Mouse (Mus musculus) forebrain, embryonic 12.5 days (tissue): Measurements from ENCODE around the gene Crb3. TPM values are rescaled to one million over a fixed set of nuclear protein-coding genes. Genes with fewer than 3 reads are reported as not detected.

Experiments
- ATAC-seq: fragments of 200-750 bp; cut with Nextera tagmentation; 2 replicates; pipeline ENCODE4 v1.8.0; 2017; ENCODE audit warnings: moderate TSS enrichment; ENCODE audit not compliant: low FRiP score
- H3K27ac ChIP-seq: fragments of 300-500 bp; sonication (generic); 2 replicates; pipeline ENCODE4 v1.5.1; 2016; ENCODE audit warnings: mild to moderate bottlenecking
- H3K27me3 ChIP-seq: fragments of 300-500 bp; sonication (generic); 2 replicates; pipeline ENCODE4 v1.6.1; 2016; ENCODE audit warnings: mild to moderate bottlenecking
- H3K36me3 ChIP-seq: fragments of 300-500 bp; sonication (generic); replicated peaks from 2 replicates; pipeline ENCODE4 v1.6.1; 2016; ENCODE audit warnings: mild to moderate bottlenecking
- H3K4me1 ChIP-seq: fragments of 300-500 bp; sonication (generic); 2 replicates; pipeline ENCODE4 v1.6.1; 2016
- H3K4me2 ChIP-seq: fragments of 300-500 bp; sonication (generic); 2 replicates; pipeline ENCODE4 v1.6.1; 2016; ENCODE audit warnings: mild to moderate bottlenecking, moderate library complexity
- H3K4me3 ChIP-seq: fragments of 300-500 bp; sonication (generic); replicated peaks from 2 replicates; pipeline ENCODE4 v1.5.1; 2016; ENCODE audit warnings: mild to moderate bottlenecking
- H3K9ac ChIP-seq: fragments of 300-500 bp; sonication (generic); 2 replicates; pipeline ENCODE4 v1.6.1; 2016; ENCODE audit warnings: mild to moderate bottlenecking
- H3K9me3 ChIP-seq: fragments of 300-500 bp; sonication (generic); 2 replicates; pipeline ENCODE4 v1.6.1; 2016
- WGBS: fragments of 180-500 bp; shearing (Covaris S2); methylation state at CpG from one replicate; pipeline ENCODE4 v1.1.7; 2016; 5-methylcytosine and 5-hydroxymethylcytosine counted together
- polyA plus RNA-seq: library from polyadenylated mRNA; unstranded; fragments of >200 nt; fragmentation: Nextera tagmentation; extraction: Ambion mirVana; gene quantifications from 2 replicates; pipeline ENCODE4 v1.2.1, GENCODE M21; 2016

Gene Crb3
- polyA plus RNA-seq, 1 experiment from 2014 or later, result 1.3 TPM

- WGBS, result 95% methylated on average over 1 of the region's 1 CpGs
- Histone ChIP-seq H3K4me2 (no peak overlapping the region), H3K27ac (no peak overlapping the region), H3K36me3 (no peaks in the 10 kb centered on the region), H3K4me3 (no peak overlapping the region), H3K27me3 (no peaks in the 10 kb centered on the region), H3K4me1 (peaks cover 22% of the 10 kb centered on the region), H3K9me3 (no peaks in the 10 kb centered on the region), H3K9ac (no peak overlapping the region)
- no peak for ATAC-seq
Observed at GRCm38 (mm10) chr17:57110005-57110404, 51.1 kb downstream of the Crb3 start.

GRCm38 (mm10) chr17:57112768-57113474, 54.0 kb downstream of the Crb3 start:
- Histone ChIP-seq H3K36me3 (no peaks in the 10 kb centered on the region), H3K9me3 (no peaks in the 10 kb centered on the region), H3K4me2 (no peak overlapping the region), H3K4me3 (no peak overlapping the region), H3K9ac (no peak overlapping the region), H3K27ac (no peak overlapping the region), H3K27me3 (no peaks in the 10 kb centered on the region; the same call in 1 of the 2 replicates), H3K4me1 (0 out of 2 replicates have a peak, but pooled peaks cover under 1% of the 10 kb centered on the region)
- WGBS, result 85% methylated on average over 10 of the region's 10 CpGs
- no peak for ATAC-seq

Other genes with a start within 250 kb of the Crb3 start
- 7.2 and 7.8 TPM in 2 replicates for gene Rfx2, start 228.1 kb upstream of the Crb3 start, polyA plus RNA-seq
- not detected in 2 replicates for gene Acsbg2, start 184.7 kb upstream of the Crb3 start, polyA plus RNA-seq
- gene 1700061G19Rik, start 183.6 kb upstream of the Crb3 start, polyA plus RNA-seq, result 0.50 and 0.59 TPM in 2 replicates
- gene Mllt1, start 123.7 kb upstream of the Crb3 start, polyA plus RNA-seq, result 87.6 and 97.8 TPM in 2 replicates
- not detected in 2 replicates for gene Acer1, start 77.0 kb upstream of the Crb3 start, polyA plus RNA-seq
- gene Clpp, start 68.8 kb upstream of the Crb3 start, polyA plus RNA-seq, result 129 and 141 TPM in 2 replicates
- 30.0 and 34.9 TPM in 2 replicates for gene Alkbh7, start 61.8 kb upstream of the Crb3 start, polyA plus RNA-seq
- gene Pspn, start 59.1 kb upstream of the Crb3 start, polyA plus RNA-seq, result 0.61 TPM in 1 of 2 replicates, not detected in the other
- gene Gtf2f1, start 47.8 kb upstream of the Crb3 start, polyA plus RNA-seq, result 80.9 and 81.8 TPM in 2 replicates
- gene Gm17949, start 47.6 kb upstream of the Crb3 start, polyA plus RNA-seq, result 0.45 and 0.64 TPM in 2 replicates
- 62.8 and 70.7 TPM in 2 replicates for gene Khsrp, start 27.6 kb upstream of the Crb3 start, polyA plus RNA-seq
- gene Slc25a41, start 17.5 kb upstream of the Crb3 start, polyA plus RNA-seq, result not detected in 2 replicates
- 20.3 and 21.3 TPM in 2 replicates for gene Slc25a23, start 758 bp downstream of the Crb3 start, polyA plus RNA-seq
- gene Dennd1c, start 19.4 kb downstream of the Crb3 start, polyA plus RNA-seq, result 5.2 and 5.9 TPM in 2 replicates
- 121 and 145 TPM in 2 replicates for gene Tubb4a, start 28.7 kb downstream of the Crb3 start, polyA plus RNA-seq
- gene Tnfsf9, start 46.2 kb downstream of the Crb3 start, polyA plus RNA-seq, result 8.7 and 9.2 TPM in 2 replicates
- gene Cd70, start 90.7 kb downstream of the Crb3 start, polyA plus RNA-seq, result not detected in 2 replicates
- 0.13 TPM in 1 of 2 replicates, not detected in the other for gene Tnfsf14, start 135.1 kb downstream of the Crb3 start, polyA plus RNA-seq
- gene C3, start 169.0 kb downstream of the Crb3 start, polyA plus RNA-seq, result 0.04 and 0.14 TPM in 2 replicates
- gene Gpr108, start 189.3 kb downstream of the Crb3 start, polyA plus RNA-seq, result 20.1 and 20.9 TPM in 2 replicates
- 26.2 and 27.1 TPM in 2 replicates for gene Trip10, start 190.3 kb downstream of the Crb3 start, polyA plus RNA-seq
- gene Vav1, start 220.0 kb downstream of the Crb3 start, polyA plus RNA-seq, result 1.2 and 1.4 TPM in 2 replicates